Mouse (Mus musculus): ENCODE results near the gene Trpm2. TPM values are rescaled to one million over a fixed set of nuclear protein-coding genes. Genes with fewer than 3 reads are reported as not detected.
A peak's percentile ranks its signal among the peaks of the same experiment; 100 is the strongest.
"Not testable (repeated sequence)": the region's sequence is repeated elsewhere in the genome, so short reads cannot be mapped to it uniquely, and the experiment has no call there.

Trpm2 gene
- 27.0 to 37.5 TPM (median 35.8 TPM) in 3 replicates for total RNA-seq (2017)

- ATAC-seq (replicated peaks; ENCODE audit: insufficient number of reproducible peaks, low FRiP score, low TSS enrichment, poor library complexity, severe bottlenecking): peak; percentile 74
Observed at GRCm38 (mm10) chr10:77970481-77970880, at the start of gene Trpm2. TSS of gene Trpm2 (minus strand) at chr10:77970563.

GRCm38 (mm10) chr10:78019984-78020383 lies 49.6 kb upstream of the Trpm2 start:
- not testable (repeated sequence) for ATAC-seq (replicated peaks; ENCODE audit: insufficient number of reproducible peaks, low FRiP score, low TSS enrichment, poor library complexity, severe bottlenecking)

- no peak for ATAC-seq (replicated peaks; ENCODE audit: insufficient number of reproducible peaks, low FRiP score, low TSS enrichment, poor library complexity, severe bottlenecking)
Observed at GRCm38 (mm10) chr10:78019291-78019690, 48.9 kb upstream of the Trpm2 start.

- peak; percentile 80 for ATAC-seq (replicated peaks; ENCODE audit: insufficient number of reproducible peaks, low FRiP score, low TSS enrichment, poor library complexity, severe bottlenecking)
Observed at GRCm38 (mm10) chr10:78018797-78019203, 48.4 kb upstream of the Trpm2 start.

GRCm38 (mm10) chr10:78016366-78016765 lies 46.0 kb upstream of the Trpm2 start:
- no peak for ATAC-seq (replicated peaks; ENCODE audit: insufficient number of reproducible peaks, low FRiP score, low TSS enrichment, poor library complexity, severe bottlenecking)

- peak; percentile 44 for ATAC-seq (replicated peaks; ENCODE audit: insufficient number of reproducible peaks, low FRiP score, low TSS enrichment, poor library complexity, severe bottlenecking)
Observed at GRCm38 (mm10) chr10:78015489-78015888, 45.1 kb upstream of the Trpm2 start.

GRCm38 (mm10) chr10:78012661-78013495 lies 42.5 kb upstream of the Trpm2 start:
- no peak for ATAC-seq (replicated peaks; ENCODE audit: insufficient number of reproducible peaks, low FRiP score, low TSS enrichment, poor library complexity, severe bottlenecking)

- ATAC-seq (replicated peaks; ENCODE audit: insufficient number of reproducible peaks, low FRiP score, low TSS enrichment, poor library complexity, severe bottlenecking): not testable (repeated sequence)
Observed at GRCm38 (mm10) chr10:78011116-78011515, 40.8 kb upstream of the Trpm2 start.

- ATAC-seq (replicated peaks; ENCODE audit: insufficient number of reproducible peaks, low FRiP score, low TSS enrichment, poor library complexity, severe bottlenecking): no peak
Observed at GRCm38 (mm10) chr10:78010335-78010734, 40.0 kb upstream of the Trpm2 start.

- no peak for ATAC-seq (replicated peaks; ENCODE audit: insufficient number of reproducible peaks, low FRiP score, low TSS enrichment, poor library complexity, severe bottlenecking)
Observed at GRCm38 (mm10) chr10:78009945-78010293, 39.6 kb upstream of the Trpm2 start, which contains the start of gene Pfkl. TSS of gene Pfkl (minus strand) at chr10:78010083.

GRCm38 (mm10) chr10:78009184-78009944 lies 39.0 kb upstream of the Trpm2 start:
- ATAC-seq (replicated peaks; ENCODE audit: insufficient number of reproducible peaks, low FRiP score, low TSS enrichment, poor library complexity, severe bottlenecking): peak; percentile 90

- ATAC-seq (replicated peaks; ENCODE audit: insufficient number of reproducible peaks, low FRiP score, low TSS enrichment, poor library complexity, severe bottlenecking): no peak
Observed at GRCm38 (mm10) chr10:78008169-78008568, 37.8 kb upstream of the Trpm2 start.

- no peak for ATAC-seq (replicated peaks; ENCODE audit: insufficient number of reproducible peaks, low FRiP score, low TSS enrichment, poor library complexity, severe bottlenecking)
Observed at GRCm38 (mm10) chr10:78007203-78007602, 36.8 kb upstream of the Trpm2 start.

- no peak for ATAC-seq (replicated peaks; ENCODE audit: insufficient number of reproducible peaks, low FRiP score, low TSS enrichment, poor library complexity, severe bottlenecking)
Observed at GRCm38 (mm10) chr10:78005791-78006438, 35.6 kb upstream of the Trpm2 start.

- no peak for ATAC-seq (replicated peaks; ENCODE audit: insufficient number of reproducible peaks, low FRiP score, low TSS enrichment, poor library complexity, severe bottlenecking)
Observed at GRCm38 (mm10) chr10:78004479-78005100, 34.2 kb upstream of the Trpm2 start.

- ATAC-seq (replicated peaks; ENCODE audit: insufficient number of reproducible peaks, low FRiP score, low TSS enrichment, poor library complexity, severe bottlenecking): no peak
Observed at GRCm38 (mm10) chr10:78002316-78002715, 32.0 kb upstream of the Trpm2 start.

- no peak for ATAC-seq (replicated peaks; ENCODE audit: insufficient number of reproducible peaks, low FRiP score, low TSS enrichment, poor library complexity, severe bottlenecking)
Observed at GRCm38 (mm10) chr10:78001796-78002195, 31.4 kb upstream of the Trpm2 start.

GRCm38 (mm10) chr10:78000200-78000599 lies 29.8 kb upstream of the Trpm2 start:
- ATAC-seq (replicated peaks; ENCODE audit: insufficient number of reproducible peaks, low FRiP score, low TSS enrichment, poor library complexity, severe bottlenecking): no peak

GRCm38 (mm10) chr10:77995639-77996038 lies 25.3 kb upstream of the Trpm2 start:
- ATAC-seq (replicated peaks; ENCODE audit: insufficient number of reproducible peaks, low FRiP score, low TSS enrichment, poor library complexity, severe bottlenecking): no peak

All from monocyte, adult 5-6 weeks (primary cell).